Mouse (Mus musculus): ENCODE results near the gene Ciapin1.

Gene Ciapin1

DNA sequence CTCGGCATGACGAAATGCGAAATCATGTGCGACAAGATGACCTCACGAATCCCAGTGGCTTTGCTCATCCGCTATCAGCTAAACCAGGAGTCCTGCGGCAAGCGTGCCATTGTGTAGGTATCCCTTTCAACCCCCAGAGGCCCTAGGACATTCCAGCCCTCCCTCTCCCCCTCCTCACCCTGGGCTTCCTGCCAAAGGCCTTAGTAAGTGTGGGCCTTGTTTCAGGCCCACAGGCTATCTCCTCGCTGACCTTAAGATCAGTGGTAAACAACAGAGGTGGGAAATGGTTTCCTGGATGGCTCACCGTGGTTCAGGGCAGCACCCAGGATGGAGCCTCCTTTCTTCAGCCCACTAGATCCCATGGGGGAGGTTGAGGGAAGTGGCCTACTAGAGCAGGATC lies 60.1 kb downstream of the Ciapin1 start:
- no peak for DNase-seq

GRCm38 (mm10) chr8:94776346-94776745 lies 61.8 kb downstream of the Ciapin1 start:
- no peak for DNase-seq

GRCm38 (mm10) chr8:94774601-94775000 lies 63.6 kb downstream of the Ciapin1 start:
- DNase-seq, result no peak

- DNase-seq, result peak; percentile 92
Measured at GRCm38 (mm10) chr8:94773700-94774171, 64.4 kb downstream of the Ciapin1 start.

DNA sequence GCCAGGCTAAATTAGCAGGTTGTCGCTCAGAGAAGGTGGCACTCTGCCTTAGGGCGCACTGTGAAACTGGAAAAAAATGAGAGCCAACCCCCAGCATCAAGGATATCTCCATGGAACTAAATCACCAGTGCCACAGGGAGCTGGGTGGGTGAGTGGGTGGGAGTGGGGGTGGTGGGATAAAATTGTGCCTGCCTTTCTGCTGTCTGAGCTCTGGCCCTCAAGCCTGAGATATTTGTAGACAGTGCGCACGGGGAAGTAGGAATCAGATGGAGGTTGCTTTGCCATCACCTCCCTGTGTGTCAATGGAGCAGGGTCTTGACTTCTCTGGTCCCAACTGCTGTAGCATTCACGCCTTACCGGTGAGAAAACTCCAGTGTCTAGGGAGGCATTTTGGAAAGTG lies 65.1 kb downstream of the Ciapin1 start:
- DNase-seq, result peak; percentile 65

GRCm38 (mm10) chr8:94771941-94772670 lies 66.1 kb downstream of the Ciapin1 start, which contains the start of gene Cx3cl1:
TSS of gene Cx3cl1 (plus strand) at chr8:94772009.
- peak; percentile 94 for DNase-seq

DNA sequence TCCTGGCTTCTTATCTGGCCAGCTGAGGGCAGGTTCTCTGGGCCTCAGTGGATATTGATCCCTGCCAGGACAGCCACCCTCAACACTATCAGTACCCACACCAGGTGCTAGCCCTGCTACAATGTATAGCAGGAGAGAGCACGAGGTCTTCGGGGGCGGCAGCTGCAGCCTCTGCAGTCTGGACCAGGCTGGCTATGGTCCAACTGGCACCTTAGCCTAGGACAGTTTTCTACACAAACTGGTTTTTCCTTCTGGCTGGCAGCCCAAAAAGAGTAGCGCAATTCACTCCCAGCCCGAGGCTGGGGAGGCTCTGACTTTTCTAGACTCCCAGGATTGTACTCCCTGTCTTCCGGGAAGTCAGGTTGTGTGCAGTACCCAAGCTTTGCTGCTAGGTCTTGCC lies 67.2 kb downstream of the Ciapin1 start:
- DNase-seq, result no peak
